Mouse (Mus musculus): ENCODE measurements at regions not wholly inside any gene's neighbourhood (a gene's known extent, or its start where the extent isn't known, plus 50 kb on each side); places are given as distances from the start of the nearest gene placed in this dataset.
A peak's percentile ranks its signal among the peaks of the same experiment; 100 is the strongest.

DNA sequence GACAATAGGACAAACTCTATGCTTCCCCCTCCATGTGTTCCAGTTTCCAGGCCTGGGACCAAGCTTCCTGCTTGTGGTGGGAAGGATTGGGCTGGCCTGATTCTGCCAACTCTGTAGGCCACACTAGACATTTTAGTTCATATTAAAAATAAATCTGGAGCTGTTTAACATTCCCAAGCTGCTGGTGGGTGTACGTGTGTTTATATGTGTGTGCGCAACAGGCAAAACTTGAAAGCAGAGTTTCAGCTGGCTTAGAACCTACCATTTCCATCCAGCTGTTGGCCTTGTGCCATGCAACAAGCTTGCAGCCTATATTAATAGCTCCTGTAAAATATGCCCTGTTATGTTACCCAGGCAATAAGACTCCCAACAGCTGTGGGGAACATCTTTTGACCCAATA, 376.5 kb downstream of the Ttll7 start:
- no peak for DNase-seq
- Histone ChIP-seq H3K27me3 (ENCODE audit: control insufficient read depth, insufficient read depth, low read length) (no peaks in the 10 kb centered on the region), H3K4me3 (replicated peaks; ENCODE audit: insufficient read depth, low read depth, low read length) (no peak overlapping the region), H3K27ac (ENCODE audit: insufficient read depth, low read length) (no peak overlapping the region), H3K4me1 (ENCODE audit: control insufficient read depth, insufficient read depth, low read length) (no peaks in the 10 kb centered on the region)
- TF ChIP-seq POLR2A (IDR thresholded peaks at IDR 0.05; ENCODE audit: borderline replicate concordance, insufficient read depth, low read length): no peak
- TF ChIP-seq CTCF (IDR thresholded peaks at IDR 0.05; ENCODE audit: borderline replicate concordance, insufficient read depth, low read depth, low read length): no peak
- 63% methylated on average over 2 of the region's 2 CpGs for WGBS

DNA sequence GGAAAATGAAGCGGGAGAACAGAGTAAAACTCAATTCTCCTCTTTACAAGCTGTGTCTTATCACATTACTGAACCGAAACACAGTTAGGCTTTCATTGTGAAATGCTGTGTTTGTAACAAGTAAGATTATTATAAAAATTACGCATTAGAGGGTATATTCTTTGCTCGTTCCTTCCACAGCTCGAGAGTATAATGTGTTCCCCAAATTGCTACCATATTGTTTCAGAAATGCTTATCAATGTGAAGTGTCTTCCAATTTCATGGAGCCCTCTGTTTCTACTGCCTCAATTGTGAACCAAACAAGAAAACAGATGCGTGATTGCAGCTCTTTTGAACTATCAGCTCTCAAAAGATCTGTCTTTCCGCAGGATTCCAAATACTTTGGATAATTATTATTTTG, 378.4 kb downstream of the Ttll7 start:
- no peak for DNase-seq
- H3K27ac ChIP-seq (ENCODE audit: insufficient read depth, low read length): no peak overlapping the region
- H3K4me3 ChIP-seq (replicated peaks; ENCODE audit: insufficient read depth, low read depth, low read length): no peak overlapping the region
- TF ChIP-seq POLR2A (IDR thresholded peaks at IDR 0.05; ENCODE audit: borderline replicate concordance, insufficient read depth, low read length) (no peak), CTCF (IDR thresholded peaks at IDR 0.05; ENCODE audit: borderline replicate concordance, insufficient read depth, low read depth, low read length) (no peak)
- WGBS: 83% methylated on average over 7 of the region's 7 CpGs
- no peaks in the 10 kb centered on the region for H3K4me1 ChIP-seq (ENCODE audit: control insufficient read depth, insufficient read depth, low read length)
- no peaks in the 10 kb centered on the region for H3K27me3 ChIP-seq (ENCODE audit: control insufficient read depth, insufficient read depth, low read length)

DNA sequence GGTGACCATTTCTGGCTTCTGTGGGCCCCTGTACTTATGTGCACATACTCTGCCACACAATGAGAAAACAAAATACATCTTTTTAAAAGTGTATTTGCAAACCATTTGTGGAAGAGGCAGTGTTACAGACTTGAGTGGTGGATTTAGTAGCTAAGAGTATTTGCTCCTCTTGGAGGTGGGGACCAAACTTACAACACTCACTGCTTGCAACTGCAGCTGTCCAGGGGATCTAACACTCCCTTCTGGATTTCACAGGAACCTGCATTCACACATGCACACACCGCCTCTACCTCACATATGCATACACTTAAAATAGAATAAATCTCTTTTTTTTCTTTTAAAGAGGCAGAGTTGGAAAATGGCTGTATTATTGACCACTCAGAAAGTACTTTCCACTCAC, 386.2 kb downstream of the Ttll7 start:
- 100% methylated on average over 1 of the region's 1 CpGs for WGBS
- no peaks in the 10 kb centered on the region; the same call in 1 of the 2 replicates for H3K4me1 ChIP-seq (ENCODE audit: control insufficient read depth, insufficient read depth, low read length)
- H3K4me3 ChIP-seq (replicated peaks; ENCODE audit: insufficient read depth, low read depth, low read length): no peak overlapping the region
- DNase-seq: no peak
- H3K27me3 ChIP-seq (ENCODE audit: control insufficient read depth, insufficient read depth, low read length): no peaks in the 10 kb centered on the region
- no peak overlapping the region for H3K27ac ChIP-seq (ENCODE audit: insufficient read depth, low read length)
- TF ChIP-seq CTCF (IDR thresholded peaks at IDR 0.05; ENCODE audit: borderline replicate concordance, insufficient read depth, low read depth, low read length) (no peak), POLR2A (IDR thresholded peaks at IDR 0.05; ENCODE audit: borderline replicate concordance, insufficient read depth, low read length) (no peak)

DNA sequence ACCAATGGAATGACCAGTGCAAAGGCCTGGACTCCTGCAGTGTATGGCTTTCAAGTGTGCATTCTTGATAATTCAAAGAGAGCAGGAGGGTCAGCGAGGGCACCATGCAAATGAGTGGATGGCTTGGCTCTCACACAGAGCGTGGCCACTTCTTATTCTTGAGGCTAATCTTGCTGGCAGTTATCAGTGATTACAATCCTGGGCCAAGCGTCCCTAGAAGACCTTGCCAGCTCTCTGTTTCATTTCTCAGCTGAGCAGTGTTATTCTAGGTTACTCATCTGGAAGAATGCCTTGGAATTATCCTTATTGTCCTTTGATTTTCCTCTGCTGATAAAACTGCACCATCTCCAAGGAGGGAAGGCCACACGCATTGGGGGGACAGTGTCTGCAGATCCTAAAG, 388.5 kb downstream of the Ttll7 start:
- no peak for DNase-seq
- H3K4me3 ChIP-seq (replicated peaks; ENCODE audit: insufficient read depth, low read depth, low read length): no peak overlapping the region
- no peaks in the 10 kb centered on the region; the same call in 1 of the 2 replicates for H3K4me1 ChIP-seq (ENCODE audit: control insufficient read depth, insufficient read depth, low read length)
- TF ChIP-seq POLR2A (IDR thresholded peaks at IDR 0.05; ENCODE audit: borderline replicate concordance, insufficient read depth, low read length): no peak
- no peak for TF ChIP-seq CTCF (IDR thresholded peaks at IDR 0.05; ENCODE audit: borderline replicate concordance, insufficient read depth, low read depth, low read length)
- no peaks in the 10 kb centered on the region for H3K27me3 ChIP-seq (ENCODE audit: control insufficient read depth, insufficient read depth, low read length)
- 26% methylated on average over 4 of the region's 4 CpGs for WGBS
- no peak overlapping the region for H3K27ac ChIP-seq (ENCODE audit: insufficient read depth, low read length)

DNA sequence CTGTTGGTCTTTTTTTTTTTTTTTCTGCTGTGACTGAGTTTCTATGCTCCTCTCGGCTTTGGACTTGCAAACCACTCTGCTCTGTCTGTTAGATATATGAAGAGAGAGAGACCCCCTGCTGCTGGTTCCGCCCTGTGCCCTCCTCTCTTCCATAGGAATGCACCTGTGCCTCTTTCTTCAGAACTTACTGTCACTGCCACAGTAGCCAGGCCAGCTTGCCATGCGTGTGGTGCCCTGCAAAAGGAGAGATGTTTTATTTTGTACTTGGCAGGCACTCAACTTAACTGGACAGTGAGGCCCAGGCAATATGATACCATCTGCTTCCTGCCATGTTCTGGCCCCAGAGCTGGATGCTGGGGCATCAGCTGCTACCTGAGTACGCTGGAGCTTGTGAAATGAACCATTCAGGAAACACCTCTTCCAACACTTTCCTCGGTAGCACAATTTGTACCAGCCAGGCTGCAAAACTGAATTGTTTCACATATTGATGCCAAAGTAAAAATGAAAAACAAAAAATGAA, 392.8 kb downstream of the Ttll7 start:
- TF ChIP-seq POLR2A (IDR thresholded peaks at IDR 0.05; ENCODE audit: borderline replicate concordance, insufficient read depth, low read length) (no peak), CTCF (IDR thresholded peaks at IDR 0.05; ENCODE audit: borderline replicate concordance, insufficient read depth, low read depth, low read length) (no peak)
- Histone ChIP-seq H3K4me3 (replicated peaks; ENCODE audit: insufficient read depth, low read depth, low read length) (no peak overlapping the region), H3K4me1 (ENCODE audit: control insufficient read depth, insufficient read depth, low read length) (no peaks in the 10 kb centered on the region; the same call in 1 of the 2 replicates), H3K27ac (ENCODE audit: insufficient read depth, low read length) (no peak overlapping the region), H3K27me3 (ENCODE audit: control insufficient read depth, insufficient read depth, low read length) (no peaks in the 10 kb centered on the region)
- 14% methylated on average over 5 of the region's 5 CpGs for WGBS
- peak; percentile 8 to 25 for DNase-seq

DNA sequence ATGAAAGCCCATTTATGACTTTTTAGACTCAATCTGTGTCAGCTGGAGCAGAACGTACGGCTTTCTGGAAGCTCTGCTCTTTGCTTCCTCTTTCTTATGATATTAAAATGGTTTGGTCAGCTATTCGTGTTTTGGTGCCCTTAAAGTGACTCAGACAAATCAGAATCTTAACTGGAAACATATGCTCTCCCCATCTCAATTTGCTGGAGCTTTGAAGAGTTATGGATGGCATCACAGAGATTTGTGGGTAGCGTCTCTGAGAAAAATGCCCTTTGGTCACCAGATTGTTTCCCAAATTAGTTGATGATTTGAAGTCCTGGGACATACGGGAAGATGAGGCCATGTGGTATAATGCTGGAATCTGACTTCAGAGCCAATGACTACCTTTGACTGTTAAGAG, 394.0 kb downstream of the Ttll7 start:
- 91% methylated on average over 5 of the region's 5 CpGs for WGBS
- no peaks in the 10 kb centered on the region; the same call in 1 of the 2 replicates for H3K4me1 ChIP-seq (ENCODE audit: control insufficient read depth, insufficient read depth, low read length)

DNA sequence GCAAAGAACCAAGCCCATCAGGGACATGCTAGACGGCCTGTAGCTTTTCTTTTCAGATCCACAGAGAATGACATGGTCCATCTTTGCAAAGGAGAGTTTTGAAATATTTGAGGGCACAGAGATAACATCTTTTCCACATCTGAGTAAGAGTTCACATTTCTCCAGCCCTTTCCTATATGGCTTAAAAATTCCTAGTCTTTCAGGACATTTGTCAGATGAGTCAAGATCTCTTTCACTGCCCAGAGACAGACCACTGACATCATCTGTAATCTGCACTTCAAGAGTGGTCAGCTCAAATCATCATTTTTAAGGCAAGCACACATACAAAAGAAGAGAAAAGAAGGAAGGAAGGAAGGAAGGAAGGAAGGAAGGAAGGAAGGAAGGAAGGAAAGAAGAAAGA, 397.3 kb downstream of the Ttll7 start:
- Histone ChIP-seq H3K27ac (ENCODE audit: insufficient read depth, low read length) (no peak overlapping the region), H3K27me3 (ENCODE audit: control insufficient read depth, insufficient read depth, low read length) (no peaks in the 10 kb centered on the region), H3K4me1 (ENCODE audit: control insufficient read depth, insufficient read depth, low read length) (no peaks in the 10 kb centered on the region; the same call in 1 of the 2 replicates), H3K4me3 (replicated peaks; ENCODE audit: insufficient read depth, low read depth, low read length) (no peak overlapping the region)
- no peak for TF ChIP-seq CTCF (IDR thresholded peaks at IDR 0.05; ENCODE audit: borderline replicate concordance, insufficient read depth, low read depth, low read length)
- no peak for TF ChIP-seq POLR2A (IDR thresholded peaks at IDR 0.05; ENCODE audit: borderline replicate concordance, insufficient read depth, low read length)
- no peak for DNase-seq
- 94% methylated on average over 1 of the region's 1 CpGs for WGBS

More for the DNA sequence above, 394.0 kb downstream of the Ttll7 start:
- TF ChIP-seq CTCF (IDR thresholded peaks at IDR 0.05; ENCODE audit: borderline replicate concordance, insufficient read depth, low read depth, low read length) (no peak), POLR2A (IDR thresholded peaks at IDR 0.05; ENCODE audit: borderline replicate concordance, insufficient read depth, low read length) (no peak)
- Histone ChIP-seq H3K27me3 (ENCODE audit: control insufficient read depth, insufficient read depth, low read length) (no peaks in the 10 kb centered on the region), H3K4me3 (replicated peaks; ENCODE audit: insufficient read depth, low read depth, low read length) (no peak overlapping the region), H3K27ac (ENCODE audit: insufficient read depth, low read length) (no peak overlapping the region)
- no peak for DNase-seq

DNA sequence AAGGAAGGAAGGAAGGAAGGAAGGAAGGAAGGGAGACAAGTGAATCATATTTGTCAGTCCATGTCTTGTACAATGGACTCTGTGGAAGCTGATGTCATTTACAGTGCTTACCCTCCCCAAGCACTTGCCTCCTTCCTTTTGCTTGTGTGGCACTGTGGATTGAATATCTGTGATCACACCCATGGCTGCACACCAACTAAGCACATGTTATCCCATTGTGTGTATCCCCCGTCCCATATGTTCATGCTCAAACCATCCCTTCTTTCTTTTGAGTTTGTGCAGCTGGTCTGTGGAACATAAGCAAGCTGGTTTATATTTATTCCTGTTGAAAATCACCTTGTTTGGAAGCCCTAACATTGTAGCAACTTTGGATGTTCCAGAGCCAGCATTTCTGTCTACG, 397.7 kb downstream of the Ttll7 start:
- WGBS: 84% methylated on average over 2 of the region's 2 CpGs
- DNase-seq: no peak
- Histone ChIP-seq H3K27me3 (ENCODE audit: control insufficient read depth, insufficient read depth, low read length) (no peaks in the 10 kb centered on the region), H3K4me3 (replicated peaks; ENCODE audit: insufficient read depth, low read depth, low read length) (no peak overlapping the region), H3K27ac (ENCODE audit: insufficient read depth, low read length) (no peak overlapping the region), H3K4me1 (ENCODE audit: control insufficient read depth, insufficient read depth, low read length) (no peaks in the 10 kb centered on the region; the same call in 1 of the 2 replicates)
- TF ChIP-seq POLR2A (IDR thresholded peaks at IDR 0.05; ENCODE audit: borderline replicate concordance, insufficient read depth, low read length) (no peak), CTCF (IDR thresholded peaks at IDR 0.05; ENCODE audit: borderline replicate concordance, insufficient read depth, low read depth, low read length) (no peak)
